Mouse (Mus musculus) fibroblast of lung, adult 2 months (primary cell): ENCODE results near the gene Cd109.

Source experiments
- DNase-seq: peaks from one replicate; pipeline ENCODE4 v3.0.0-alpha.2; 2011; ENCODE audit warnings: low read depth

The Cd109 gene

GRCm38 (mm10) chr9:78615401-78616021 lies at the start of gene Cd109:
Gene Cd109 (plus strand): TSS chr9:78615546.
- no peak for DNase-seq

- no peak for DNase-seq
These were observed 45.4 kb upstream of the Cd109 start for GRCm38 (mm10) chr9:78569934-78570333.

- no peak for DNase-seq
These were observed 38.9 kb upstream of the Cd109 start for GRCm38 (mm10) chr9:78576466-78576865.

- DNase-seq = no peak
These were observed 36.5 kb upstream of the Cd109 start for GRCm38 (mm10) chr9:78578824-78579223.

GRCm38 (mm10) chr9:78579644-78580396 lies 35.5 kb upstream of the Cd109 start:
- DNase-seq = no peak

- DNase-seq = no peak
These were observed 28.0 kb upstream of the Cd109 start for GRCm38 (mm10) chr9:78587218-78587883.

- peak; percentile 88 for DNase-seq
These were observed 27.4 kb upstream of the Cd109 start, which contains the start of gene Slc17a5 for GRCm38 (mm10) chr9:78587914-78588313. Gene Slc17a5 (minus strand): TSS chr9:78588041.

GRCm38 (mm10) chr9:78588411-78589033 lies 26.8 kb upstream of the Cd109 start:
- no peak for DNase-seq

- no peak for DNase-seq
These were observed 24.9 kb upstream of the Cd109 start for GRCm38 (mm10) chr9:78590471-78590870.

GRCm38 (mm10) chr9:78595257-78595656 lies 20.1 kb upstream of the Cd109 start:
- no peak for DNase-seq

- DNase-seq = no peak
These were observed 19.4 kb upstream of the Cd109 start for GRCm38 (mm10) chr9:78595769-78596555.

- no peak for DNase-seq
These were observed 18.5 kb upstream of the Cd109 start for GRCm38 (mm10) chr9:78596834-78597233.

- no peak for DNase-seq
These were observed 15.4 kb upstream of the Cd109 start for GRCm38 (mm10) chr9:78599927-78600326.

- DNase-seq = no peak
These were observed 14.2 kb upstream of the Cd109 start for GRCm38 (mm10) chr9:78601046-78601730.

- DNase-seq = no peak
These were observed 1.1 kb upstream of the Cd109 start for GRCm38 (mm10) chr9:78614201-78614600.

- no peak for DNase-seq
These were observed 3.9 kb downstream of the Cd109 start for GRCm38 (mm10) chr9:78619285-78619684.

- peak; percentile 95 for DNase-seq
These were observed 8.0 kb downstream of the Cd109 start for GRCm38 (mm10) chr9:78623301-78623747.

GRCm38 (mm10) chr9:78629991-78630390 lies 14.6 kb downstream of the Cd109 start:
- DNase-seq = no peak

GRCm38 (mm10) chr9:78631755-78632434 lies 16.5 kb downstream of the Cd109 start:
- DNase-seq = no peak

- DNase-seq = peak; percentile 91
These were observed 18.6 kb downstream of the Cd109 start for GRCm38 (mm10) chr9:78633976-78634375.
